Mouse (Mus musculus): ENCODE measurements around the gene Gpr108. TPM values are rescaled to one million over a fixed set of nuclear protein-coding genes. Genes with fewer than 3 reads are reported as not detected.
A peak's percentile ranks its signal among the peaks of the same experiment; 100 is the strongest.

Gpr108 gene
- polyA plus RNA-seq, 1 experiment from 2014 or later: 16.2 TPM

DNA sequence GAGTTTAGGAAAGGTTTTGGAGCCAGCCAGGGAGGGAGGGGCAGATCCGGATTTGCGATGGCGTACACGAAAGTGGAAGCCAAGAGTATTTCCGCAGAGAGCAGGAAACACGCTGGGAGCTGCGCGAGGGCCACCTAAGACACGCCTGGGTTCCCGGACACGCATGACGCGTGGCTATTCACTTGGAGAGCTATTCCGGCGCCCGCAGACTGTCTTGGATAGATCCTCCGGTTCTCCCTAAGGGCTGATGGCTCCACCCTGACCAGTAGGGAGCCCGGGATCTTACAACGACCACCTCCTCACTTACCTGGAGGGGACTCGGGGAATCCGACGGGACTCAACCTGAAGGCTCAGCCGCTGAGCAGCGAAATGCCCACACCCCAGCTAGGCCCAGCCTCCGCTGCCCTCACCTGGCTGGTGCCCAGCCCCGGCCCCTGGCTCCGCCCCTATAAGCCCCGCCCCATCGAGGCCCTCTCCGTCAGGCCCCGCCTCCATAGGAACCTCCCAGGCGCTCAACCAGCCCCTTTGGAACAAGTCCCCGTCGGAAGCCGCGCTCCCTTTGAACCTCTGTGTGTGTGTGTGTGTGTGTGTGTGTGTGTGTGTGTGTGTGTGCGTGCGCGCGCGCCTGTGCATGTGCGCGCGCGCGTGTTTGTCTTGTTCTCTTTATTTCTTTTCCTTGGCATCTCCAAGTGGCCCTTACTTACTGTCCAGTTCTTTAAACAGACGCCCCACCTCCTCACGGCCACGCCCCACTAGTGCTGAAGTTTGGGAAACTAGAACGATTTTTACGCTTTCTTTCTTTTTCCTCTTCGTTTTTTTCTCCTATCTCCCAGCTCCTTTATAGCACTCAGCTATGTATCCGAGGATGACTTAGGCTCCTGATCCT is 27.1 kb upstream of the Gpr108 start:
- Histone ChIP-seq H3K4me1 (replicated peaks; ENCODE audit: control insufficient read depth, insufficient read depth, low read length) (0 out of 2 replicates have a peak, but pooled peaks cover 6% of the 10 kb centered on the region), H3K27me3 (replicated peaks; ENCODE audit: control insufficient read depth, insufficient read depth, low read length) (no peaks in the 10 kb centered on the region), H3K9ac (ENCODE audit: low read depth, low read length) (peak overlapping the region; percentile 54), H3K9me3 (ENCODE audit: control insufficient read depth) (no peaks in the 10 kb centered on the region), H3K4me2 (replicated peaks; ENCODE audit: low read depth) (peak overlapping the region; percentile 90), H3K27ac (ENCODE audit: low read depth, low read length) (peak overlapping the region; percentile 76), H3K36me3 (ENCODE audit: control insufficient read depth, insufficient read depth) (no peaks in the 10 kb centered on the region), H3K4me3 (ENCODE audit: low read depth, low read length) (peak overlapping the region; percentile 61)
- WGBS: under 1% methylated on average over 53 of the region's 53 CpGs
- TF ChIP-seq CTCF (IDR thresholded peaks at IDR 0.05; ENCODE audit: low read depth): no peak
- ATAC-seq: peak; percentile 95

GRCm38 (mm10) chr17:57274686-57275085 is 26.4 kb upstream of the Gpr108 start:
- WGBS: 6% methylated on average over 15 of the region's 15 CpGs
- ATAC-seq: no peak
- Histone ChIP-seq H3K36me3 (ENCODE audit: control insufficient read depth, insufficient read depth) (no peaks in the 10 kb centered on the region), H3K27me3 (replicated peaks; ENCODE audit: control insufficient read depth, insufficient read depth, low read length) (no peaks in the 10 kb centered on the region), H3K27ac (ENCODE audit: low read depth, low read length) (peak overlapping the region; percentile 76; the same call in 1 of the 2 replicates), H3K4me2 (replicated peaks; ENCODE audit: low read depth) (peak overlapping the region; percentile 90), H3K4me3 (ENCODE audit: low read depth, low read length) (peak overlapping the region; percentile 61), H3K9ac (ENCODE audit: low read depth, low read length) (peak overlapping the region; percentile 54), H3K4me1 (replicated peaks; ENCODE audit: control insufficient read depth, insufficient read depth, low read length) (0 out of 2 replicates have a peak, but pooled peaks cover 6% of the 10 kb centered on the region), H3K9me3 (ENCODE audit: control insufficient read depth) (no peaks in the 10 kb centered on the region)
- TF ChIP-seq CTCF (IDR thresholded peaks at IDR 0.05; ENCODE audit: low read depth): peak; percentile 13; the same call in 1 of the 2 replicates

DNA sequence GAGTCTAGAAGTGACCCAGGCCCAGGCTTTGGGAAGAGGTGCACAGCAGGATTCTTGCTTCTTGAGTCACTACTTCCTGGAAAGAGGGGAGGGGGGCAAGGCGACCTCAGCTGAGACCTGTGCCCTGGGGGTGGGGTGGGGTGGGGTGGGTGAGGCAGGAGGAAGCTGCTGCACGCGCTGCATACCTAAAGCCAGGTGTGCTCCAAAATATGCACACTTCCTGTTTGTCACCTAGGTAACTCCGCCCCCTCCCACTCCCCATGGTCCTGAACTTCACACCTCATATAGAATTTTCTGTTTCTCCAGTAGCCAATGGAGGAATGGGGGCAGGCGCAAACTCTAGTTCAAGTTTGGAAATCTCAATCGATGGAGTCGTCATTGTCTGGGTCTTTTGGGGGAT is 25.6 kb upstream of the Gpr108 start:
- no peaks in the 10 kb centered on the region for H3K27me3 ChIP-seq (replicated peaks; ENCODE audit: control insufficient read depth, insufficient read depth, low read length)
- TF ChIP-seq CTCF (IDR thresholded peaks at IDR 0.05; ENCODE audit: low read depth): no peak

GRCm38 (mm10) chr17:57271301-57271700 is 23.1 kb upstream of the Gpr108 start:
- 63% methylated on average over 9 of the region's 9 CpGs for WGBS
- Histone ChIP-seq H3K4me3 (ENCODE audit: low read depth, low read length) (no peak overlapping the region), H3K36me3 (ENCODE audit: control insufficient read depth, insufficient read depth) (no peaks in the 10 kb centered on the region), H3K4me1 (replicated peaks; ENCODE audit: control insufficient read depth, insufficient read depth, low read length) (0 out of 2 replicates have a peak, but pooled peaks cover 6% of the 10 kb centered on the region), H3K4me2 (replicated peaks; ENCODE audit: low read depth) (no peak overlapping the region), H3K9ac (ENCODE audit: low read depth, low read length) (no peak overlapping the region), H3K27me3 (replicated peaks; ENCODE audit: control insufficient read depth, insufficient read depth, low read length) (no peaks in the 10 kb centered on the region), H3K27ac (ENCODE audit: low read depth, low read length) (no peak overlapping the region), H3K9me3 (ENCODE audit: control insufficient read depth) (no peaks in the 10 kb centered on the region)
- no peak for ATAC-seq
- no peak for TF ChIP-seq CTCF (IDR thresholded peaks at IDR 0.05; ENCODE audit: low read depth)

More for the DNA sequence above, 25.6 kb upstream of the Gpr108 start:
- H3K36me3 ChIP-seq (ENCODE audit: control insufficient read depth, insufficient read depth): no peaks in the 10 kb centered on the region
- no peak overlapping the region for H3K4me3 ChIP-seq (ENCODE audit: low read depth, low read length)
- WGBS: 24% methylated on average over 7 of the region's 7 CpGs
- no peak overlapping the region for H3K9ac ChIP-seq (ENCODE audit: low read depth, low read length)
- 0 out of 2 replicates have a peak, but pooled peaks cover 6% of the 10 kb centered on the region for H3K4me1 ChIP-seq (replicated peaks; ENCODE audit: control insufficient read depth, insufficient read depth, low read length)
- no peak overlapping the region for H3K27ac ChIP-seq (ENCODE audit: low read depth, low read length)
- 0 out of 2 replicates have a peak overlapping the region, but pooled peaks have one; percentile 90 for H3K4me2 ChIP-seq (replicated peaks; ENCODE audit: low read depth)
- no peak for ATAC-seq
- no peaks in the 10 kb centered on the region for H3K9me3 ChIP-seq (ENCODE audit: control insufficient read depth)

DNA sequence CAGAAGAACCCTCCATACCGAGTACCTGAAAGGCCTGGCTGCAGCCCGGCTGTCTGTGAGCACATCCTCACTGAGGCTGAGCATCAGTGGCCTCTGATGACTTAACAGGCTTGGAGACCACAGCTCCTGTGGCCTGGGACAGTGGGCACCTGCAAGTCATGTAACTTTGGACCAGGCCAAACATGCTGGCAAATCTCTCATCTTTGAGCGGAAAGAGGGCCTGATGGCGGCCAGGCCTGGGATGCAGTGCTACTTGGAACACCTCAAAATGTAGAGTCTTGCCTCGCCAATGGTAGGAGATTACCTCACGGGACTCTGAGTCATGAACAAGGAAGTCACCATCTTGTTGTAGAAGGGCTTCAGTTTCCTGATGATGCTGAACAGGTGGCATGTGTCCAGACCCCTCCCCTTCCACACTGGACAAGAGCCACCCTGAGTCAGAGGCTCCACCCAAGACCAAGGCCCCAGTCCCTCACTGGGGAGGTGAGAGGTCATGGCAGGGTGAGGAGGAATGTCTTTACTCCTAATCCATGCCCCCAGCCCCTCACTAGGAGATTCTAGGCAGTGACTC is 19.4 kb upstream of the Gpr108 start:
- Histone ChIP-seq H3K4me3 (ENCODE audit: low read depth, low read length) (no peak overlapping the region), H3K9ac (ENCODE audit: low read depth, low read length) (no peak overlapping the region), H3K36me3 (ENCODE audit: control insufficient read depth, insufficient read depth) (peaks cover 10% of the 10 kb centered on the region), H3K4me1 (replicated peaks; ENCODE audit: control insufficient read depth, insufficient read depth, low read length) (no peaks in the 10 kb centered on the region; the same call in 1 of the 2 replicates), H3K9me3 (ENCODE audit: control insufficient read depth) (no peaks in the 10 kb centered on the region), H3K4me2 (replicated peaks; ENCODE audit: low read depth) (no peak overlapping the region), H3K27ac (ENCODE audit: low read depth, low read length) (no peak overlapping the region), H3K27me3 (replicated peaks; ENCODE audit: control insufficient read depth, insufficient read depth, low read length) (no peaks in the 10 kb centered on the region)
- TF ChIP-seq CTCF (IDR thresholded peaks at IDR 0.05; ENCODE audit: low read depth): no peak
- no peak for ATAC-seq
- WGBS: 78% methylated on average over 6 of the region's 6 CpGs

All from intestine, postnatal 0 days (tissue).